Mouse (Mus musculus) embryonic fibroblast, embryonic 13.5 days (primary cell): ENCODE measurements around the gene Zfp281.

Experiments
- CTCF ChIP-seq: IDR thresholded peaks from 2 replicates; pipeline ENCODE4 v1.5.1; 2011; ENCODE audit warnings: mild to moderate bottlenecking, control low read depth, low read length, moderate library complexity, borderline replicate concordance; ENCODE audit not compliant: insufficient read depth
- POLR2A ChIP-seq: IDR thresholded peaks from 2 replicates; pipeline ENCODE4 v1.6.1; 2011; ENCODE audit warnings: low read depth, mild to moderate bottlenecking, control low read depth, low read length, moderate library complexity

DNA sequence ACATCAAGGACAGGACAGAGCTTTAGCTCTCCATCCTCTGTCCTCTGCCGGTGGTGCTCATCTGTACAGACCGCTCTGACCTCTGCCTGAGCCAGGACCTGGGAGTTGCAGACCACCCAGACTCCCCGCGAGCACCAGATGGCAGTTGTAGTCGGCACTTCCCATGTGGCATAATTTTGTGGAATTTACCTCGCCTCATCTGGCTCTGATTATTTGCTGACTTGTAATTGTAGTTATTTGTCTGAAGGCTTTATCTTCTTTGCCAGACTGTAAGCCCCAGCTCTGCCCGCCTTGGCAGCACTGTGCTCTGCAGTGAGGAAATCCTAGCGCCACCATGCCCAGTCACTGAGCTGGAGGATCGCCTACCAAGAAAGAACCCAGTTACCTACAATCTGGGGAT, 35.8 kb upstream of the Zfp281 start:
- TF ChIP-seq CTCF (no peak), POLR2A (no peak)
